Mouse (Mus musculus) layer of hippocampus, postnatal 10 days (tissue): ENCODE data around the gene Hnrnpa2b1. TPM values are rescaled to one million over a fixed set of nuclear protein-coding genes. Genes with fewer than 3 reads are reported as not detected.

Experiments used
- DNase-seq, 2 experiments: peaks; one replicate each; pipeline ENCODE4 v3.0.0; 2021; ENCODE audit warnings: low spot score in 2 of 2
- total RNA-seq, 2 experiments: library from RNA; stranded (reverse); gene quantifications; 2 replicates each; pipeline ENCODE4 v1.2.3; 2021

The Hnrnpa2b1 gene
- total RNA-seq, 2 experiments from 2014 or later = 703 to 723 TPM

GRCm38 (mm10) chr6:51470311-51471178 is 851 bp upstream of the Hnrnpa2b1 start, which contains the start of gene Cbx3:
Cbx3 (plus strand) TSS chr6:51470360.
- DNase-seq = peak; percentile 83 to 92

GRCm38 (mm10) chr6:51468891-51469561 is 668 bp downstream of the Hnrnpa2b1 start:
- DNase-seq = peak; percentile 76 to 82

- DNase-seq = no peak
Measured at GRCm38 (mm10) chr6:51467649-51468048, 2.0 kb downstream of the Hnrnpa2b1 start.

GRCm38 (mm10) chr6:51460363-51460762 is 9.3 kb downstream of the Hnrnpa2b1 start:
- no peak for DNase-seq

- DNase-seq = no peak
Measured at GRCm38 (mm10) chr6:51460021-51460360, 9.7 kb downstream of the Hnrnpa2b1 start.

- no peak for DNase-seq
Measured at GRCm38 (mm10) chr6:51459313-51460020, 10.2 kb downstream of the Hnrnpa2b1 start.

GRCm38 (mm10) chr6:51458925-51459312 is 10.8 kb downstream of the Hnrnpa2b1 start:
- no peak for DNase-seq

GRCm38 (mm10) chr6:51457770-51458387 is 11.8 kb downstream of the Hnrnpa2b1 start:
- DNase-seq = no peak

- no peak for DNase-seq
Measured at GRCm38 (mm10) chr6:51457283-51457682, 12.4 kb downstream of the Hnrnpa2b1 start.

- no peak for DNase-seq
Measured at GRCm38 (mm10) chr6:51456198-51456597, 13.5 kb downstream of the Hnrnpa2b1 start.

- DNase-seq = no peak
Measured at GRCm38 (mm10) chr6:51454949-51455348, 14.7 kb downstream of the Hnrnpa2b1 start.

- DNase-seq = no peak
Measured at GRCm38 (mm10) chr6:51452927-51453503, 16.7 kb downstream of the Hnrnpa2b1 start.

GRCm38 (mm10) chr6:51442191-51442835 is 27.4 kb downstream of the Hnrnpa2b1 start:
- no peak for DNase-seq

- no peak for DNase-seq
Measured at GRCm38 (mm10) chr6:51438826-51439330, 30.8 kb downstream of the Hnrnpa2b1 start.

- no peak for DNase-seq
Measured at GRCm38 (mm10) chr6:51437665-51438064, 32.0 kb downstream of the Hnrnpa2b1 start.

GRCm38 (mm10) chr6:51434270-51434669 is 35.4 kb downstream of the Hnrnpa2b1 start:
- no peak for DNase-seq

- peak; percentile 19 to 44 for DNase-seq
Measured at GRCm38 (mm10) chr6:51432535-51433397, 36.9 kb downstream of the Hnrnpa2b1 start, which contains the start of gene Nfe2l3. Nfe2l3 (plus strand) TSS chr6:51432670.

GRCm38 (mm10) chr6:51424537-51424936 is 45.2 kb downstream of the Hnrnpa2b1 start:
- DNase-seq = no peak

GRCm38 (mm10) chr6:51423466-51424122 is 46.1 kb downstream of the Hnrnpa2b1 start:
- no peak for DNase-seq
